ENCODE assay signal across 27 mouse cellular contexts in genomic region chr7:75845936-75846335, GRCm38 (mm10).
"Had no signal": no experiment of that assay in that cellular context is flagged by ENCODE, and none has a peak within 500 bp of the region (broad histone marks: within the 10 kb centered on the region; RNA-seq: fewer than 3 reads in every experiment).

No protein-coding gene starts in this region.

- H3K27ac ChIP-seq: heart, adult 2 months; heart, embryonic 13.5 days; heart, embryonic 15.5 days; hindbrain, embryonic 13.5 days; hindbrain, embryonic 15.5 days; hindbrain, postnatal 0 days; kidney, embryonic 15.5 days; kidney, postnatal 0 days; limb, embryonic 12.5 days; limb, embryonic 15.5 days; liver, embryonic 12.5 days; liver, embryonic 14.5 days had no signal

- H3K36me3 ChIP-seq: heart, embryonic 13.5 days; heart, embryonic 15.5 days; hindbrain, embryonic 13.5 days; hindbrain, embryonic 15.5 days; kidney, embryonic 15.5 days; limb, embryonic 12.5 days; limb, embryonic 15.5 days had no signal

- H3K4me2 ChIP-seq: heart, embryonic 11.5 days; heart, embryonic 13.5 days; heart, embryonic 15.5 days; hindbrain, embryonic 13.5 days; hindbrain, embryonic 15.5 days; kidney, embryonic 15.5 days; limb, embryonic 12.5 days; limb, embryonic 15.5 days; liver, embryonic 12.5 days had no signal

- ATAC-seq: hindbrain, postnatal 0 days; intestine, embryonic 16.5 days; liver, embryonic 12.5 days had no signal

- DNase-seq: gastrocnemius, postnatal 14 days; gastrocnemius, postnatal 36 days; heart, adult 11 months; heart, adult 2 months; heart, postnatal 14 days; heart, postnatal 36 days; kidney, adult 11 months; kidney, adult 2 months; kidney, adult 9 months; kidney, postnatal 14 days; kidney, postnatal 36 days; layer of hippocampus, adult 9-11 months; layer of hippocampus, postnatal 36 days; left cerebral cortex, postnatal 4 days had no signal

- H3K27me3 ChIP-seq: heart, embryonic 13.5 days; heart, embryonic 15.5 days; hindbrain, embryonic 13.5 days; hindbrain, embryonic 15.5 days; kidney, embryonic 15.5 days; limb, embryonic 12.5 days; limb, embryonic 15.5 days; liver, embryonic 12.5 days had no signal

- H3K9ac ChIP-seq: heart, embryonic 13.5 days; heart, embryonic 15.5 days; hindbrain, embryonic 13.5 days; hindbrain, embryonic 15.5 days; kidney, embryonic 15.5 days; limb, embryonic 12.5 days; limb, embryonic 15.5 days; liver, embryonic 12.5 days; liver, embryonic 14.5 days had no signal

- H3K9me3 ChIP-seq: heart, embryonic 13.5 days; heart, embryonic 15.5 days; hindbrain, embryonic 13.5 days; hindbrain, embryonic 15.5 days; kidney, embryonic 15.5 days; limb, embryonic 12.5 days; limb, embryonic 15.5 days; liver, embryonic 12.5 days had no signal

- H3K4me3 ChIP-seq: heart, adult 2 months; heart, embryonic 13.5 days; heart, embryonic 15.5 days; hindbrain, embryonic 13.5 days; hindbrain, embryonic 15.5 days; kidney, embryonic 15.5 days; limb, embryonic 12.5 days; limb, embryonic 15.5 days; liver, embryonic 12.5 days had no signal
